Mouse (Mus musculus): Measurements from ENCODE around the gene Ak7.

GRCm38 (mm10) chr12:105721452-105722132 lies 15.8 kb downstream of the Ak7 start:
- TF ChIP-seq POLR2A (IDR thresholded peaks at IDR 0.05; ENCODE audit: low read depth, low read length) (no peak), CTCF (IDR thresholded peaks at IDR 0.05; ENCODE audit: extremely low read depth, insufficient read depth, insufficient read length, insufficient replicate concordance) (no peak)

Measured in spleen, adult 2 months (tissue).